Mouse (Mus musculus): Measurements from ENCODE around the gene Pwwp2a.

- no peak for TF ChIP-seq CTCF (IDR thresholded peaks at IDR 0.05; ENCODE audit: low read depth)
- TF ChIP-seq EP300 (IDR thresholded peaks at IDR 0.05; ENCODE audit: low read depth): no peak
These were observed 30.4 kb downstream of the Pwwp2a start for GRCm38 (mm10) chr11:43712178-43712577.
